Comparison of ENCODE assay signal across 23 mouse cellular contexts in the genomic region with DNA sequence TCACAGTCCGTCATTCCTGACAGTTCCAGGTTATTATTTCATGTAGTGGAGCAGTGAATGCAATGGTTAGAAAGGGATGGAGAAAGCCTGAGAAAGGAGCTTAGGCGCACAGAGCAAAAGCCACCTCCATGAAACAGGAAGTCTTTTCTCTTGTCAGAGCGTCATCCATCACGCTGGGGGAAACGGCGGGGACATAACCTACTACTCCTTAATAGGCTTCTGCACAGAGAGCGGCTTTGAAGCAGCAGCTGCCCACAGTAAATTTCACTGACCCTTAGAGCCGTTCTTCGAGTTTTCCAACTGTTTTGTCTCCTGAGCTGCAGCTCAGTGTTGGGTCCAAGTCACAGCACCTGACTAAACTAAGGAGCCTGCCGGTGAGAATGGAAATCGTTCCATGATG.
DNase-seq lines count a peak whose midpoint lies in the region; ATAC-seq lines count a peak whose summit lies in the region.
"Had no signal": no experiment of that assay in that cellular context is flagged by ENCODE, and none has a peak within 500 bp of the region (broad histone marks: within the 10 kb centered on the region; RNA-seq: fewer than 3 reads in every experiment).

No protein-coding gene starts in this region.

- H3K27ac ChIP-seq in kidney, embryonic 14.5 days (ENCODE audit: low read depth, low read length), result no peak overlapping the region
- H3K27ac ChIP-seq in neural tube, embryonic 11.5 days (ENCODE audit: low read depth, low read length), result no peak overlapping the region
- H3K27ac ChIP-seq: embryonic facial prominence, embryonic 13.5 days; forebrain, embryonic 15.5 days; limb, embryonic 15.5 days; liver, embryonic 14.5 days; midbrain, embryonic 15.5 days had no signal

- no peak overlapping the region for H3K4me3 ChIP-seq in kidney, embryonic 14.5 days (ENCODE audit: low read length)
- no peak overlapping the region for H3K4me3 ChIP-seq in neural tube, embryonic 11.5 days (ENCODE audit: low read depth, low read length)
- H3K4me3 ChIP-seq: embryonic facial prominence, embryonic 13.5 days; erythroblast, embryonic 14.5 days; forebrain, embryonic 15.5 days; limb, embryonic 15.5 days; midbrain, embryonic 15.5 days had no signal

- no peaks in the 10 kb centered on the region for H3K27me3 ChIP-seq in kidney, embryonic 14.5 days (ENCODE audit: control insufficient read depth, insufficient read depth, low read length)
- no peaks in the 10 kb centered on the region for H3K27me3 ChIP-seq in neural tube, embryonic 11.5 days (ENCODE audit: control insufficient read depth, insufficient read depth, low read length)
- H3K27me3 ChIP-seq: embryonic facial prominence, embryonic 13.5 days; forebrain, embryonic 15.5 days; limb, embryonic 15.5 days; midbrain, embryonic 15.5 days had no signal

- H3K4me1 ChIP-seq in kidney, embryonic 14.5 days (ENCODE audit: control insufficient read depth, insufficient read depth, low read length), result no peaks in the 10 kb centered on the region
- no peaks in the 10 kb centered on the region for H3K4me1 ChIP-seq in neural tube, embryonic 11.5 days (ENCODE audit: control insufficient read depth, insufficient read depth, low read length)
- H3K4me1 ChIP-seq: embryonic facial prominence, embryonic 13.5 days; forebrain, embryonic 15.5 days; midbrain, embryonic 15.5 days had no signal

- H3K9ac ChIP-seq in kidney, embryonic 14.5 days (ENCODE audit: low read depth, low read length), result no peak overlapping the region
- no peak overlapping the region for H3K9ac ChIP-seq in neural tube, embryonic 11.5 days (ENCODE audit: low read length)
- H3K9ac ChIP-seq: embryonic facial prominence, embryonic 13.5 days; forebrain, embryonic 15.5 days; limb, embryonic 15.5 days; liver, embryonic 14.5 days; midbrain, embryonic 15.5 days had no signal

- H3K9me3 ChIP-seq in kidney, embryonic 14.5 days (ENCODE audit: control insufficient read depth, low read length), result no peaks in the 10 kb centered on the region
- no peaks in the 10 kb centered on the region for H3K9me3 ChIP-seq in neural tube, embryonic 11.5 days (ENCODE audit: control insufficient read depth, low read length)
- H3K9me3 ChIP-seq: embryonic facial prominence, embryonic 13.5 days; forebrain, embryonic 15.5 days; limb, embryonic 15.5 days; midbrain, embryonic 15.5 days had no signal

- WGBS in kidney, embryonic 14.5 days, result 5% methylated on average over 11 of the region's 11 CpGs
- WGBS in neural tube, embryonic 11.5 days, result 7% methylated on average over 11 of the region's 11 CpGs

- no peak overlapping the region for H3K4me2 ChIP-seq in kidney, embryonic 14.5 days (replicated peaks; ENCODE audit: low read depth, low read length)
- H3K4me2 ChIP-seq in neural tube, embryonic 11.5 days (ENCODE audit: low read depth), result peak overlapping the region; percentile 17; the same call in 1 of the 2 replicates
- H3K4me2 ChIP-seq: embryonic facial prominence, embryonic 13.5 days; forebrain, embryonic 15.5 days; limb, embryonic 15.5 days; midbrain, embryonic 15.5 days had no signal

- H3K36me3 ChIP-seq in kidney, embryonic 14.5 days (ENCODE audit: control insufficient read depth, insufficient read depth, low read length), result no peaks in the 10 kb centered on the region
- no peaks in the 10 kb centered on the region for H3K36me3 ChIP-seq in neural tube, embryonic 11.5 days (ENCODE audit: control insufficient read depth, insufficient read depth, low read length)
- H3K36me3 ChIP-seq: embryonic facial prominence, embryonic 13.5 days; forebrain, embryonic 15.5 days; limb, embryonic 15.5 days; midbrain, embryonic 15.5 days had no signal

- ATAC-seq in kidney, embryonic 14.5 days (ENCODE audit: low FRiP score, low TSS enrichment), result peak; percentile 66; the same call in 1 of the 2 replicates
- no peak; the same call in 1 of the 2 replicates for ATAC-seq in neural tube, embryonic 11.5 days (ENCODE audit: insufficient read depth, low FRiP score, low TSS enrichment)
- ATAC-seq: activated CD4-positive, CD25-positive, alpha-beta regulatory T cell, adult 4 months; forebrain, embryonic 15.5 days; intestine, postnatal 0 days; midbrain, embryonic 15.5 days had no signal

- DNase-seq in cerebellum, postnatal 10 days, result peak; percentile 13 to 23
- no peak for DNase-seq in cerebellum, adult 9-11 months
- DNase-seq in kidney, adult 18-20 months, result no peak
- DNase-seq in embryo, embryonic 10 days (ENCODE audit: low spot score), result peak; percentile 77
- DNase-seq in neural tube, embryonic 11.5 days (ENCODE audit: low spot score), result peak; percentile 55
- no peak for DNase-seq in right cerebral cortex, postnatal 14 days
- DNase-seq in frontal cortex, postnatal 25 days (ENCODE audit: low spot score in 2 of 2), result no peak
- DNase-seq: adrenal gland, postnatal 10 days; cerebellum, adult 18-20 months; gastrocnemius, postnatal 25 days; heart, adult 18-20 months; kidney, postnatal 4 days; lung, postnatal 4 days; thymus, postnatal 25 days had no signal

Comparison
In these comparisons a context has a peak if more than half of its experiments do, and no peak if none do; other contexts are left out.
1. DNase-seq: peak in cerebellum, postnatal 10 days (2 of 2), embryo, embryonic 10 days (single experiment) and neural tube, embryonic 11.5 days (single experiment); none in cerebellum, adult 9-11 months (single experiment), kidney, adult 18-20 months (single experiment), right cerebral cortex, postnatal 14 days (single experiment) and frontal cortex, postnatal 25 days (0 of 2).